Mouse (Mus musculus): ENCODE results near the gene Igdcc3.

Igdcc3 gene

DNA sequence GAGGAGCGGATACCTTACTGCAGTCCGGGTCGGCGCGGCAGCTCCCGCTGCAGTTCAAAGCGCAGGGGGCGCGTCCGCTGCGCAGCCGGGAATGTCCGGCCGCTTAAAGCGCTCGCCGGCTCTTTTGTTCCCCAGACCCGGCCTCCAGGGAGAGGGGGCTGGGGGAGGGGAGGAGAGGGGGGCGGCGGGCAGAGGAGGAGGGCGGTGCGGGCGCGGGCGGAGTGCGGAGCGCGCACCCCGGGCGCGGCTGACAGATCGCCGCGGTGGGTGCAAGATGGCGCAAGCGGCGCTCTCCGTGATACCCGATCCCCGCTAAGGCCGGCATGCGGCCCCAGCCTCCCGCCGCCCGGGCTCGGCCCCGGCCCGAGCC lies at the start of gene Igdcc3:
Igdcc3 (plus strand) TSS at position 254 of the 370 bp plus-strand sequence.
- DNase-seq (ENCODE audit: low spot score) = peak; percentile 71

DNA sequence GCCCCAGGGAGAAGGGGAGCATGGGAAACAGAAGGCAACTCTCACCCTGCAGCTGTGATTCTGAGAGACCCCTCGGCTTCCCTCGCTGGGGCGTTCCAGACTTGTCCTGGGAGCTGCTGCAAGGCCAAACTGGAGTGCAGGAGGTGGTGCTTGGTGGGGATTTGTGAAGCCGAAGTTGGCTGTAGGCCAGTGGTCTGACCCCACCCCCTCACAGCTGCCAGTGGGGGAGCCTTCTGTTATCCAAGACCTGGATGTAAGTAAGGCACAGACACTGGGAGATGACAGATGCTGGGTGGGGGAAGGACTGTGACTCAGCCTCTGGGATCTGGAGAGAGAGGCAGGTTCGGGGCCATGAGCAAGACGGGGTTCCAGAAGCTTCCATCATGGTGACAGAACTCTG lies 46.8 kb upstream of the Igdcc3 start:
- DNase-seq (ENCODE audit: low spot score) = peak; percentile 68

DNA sequence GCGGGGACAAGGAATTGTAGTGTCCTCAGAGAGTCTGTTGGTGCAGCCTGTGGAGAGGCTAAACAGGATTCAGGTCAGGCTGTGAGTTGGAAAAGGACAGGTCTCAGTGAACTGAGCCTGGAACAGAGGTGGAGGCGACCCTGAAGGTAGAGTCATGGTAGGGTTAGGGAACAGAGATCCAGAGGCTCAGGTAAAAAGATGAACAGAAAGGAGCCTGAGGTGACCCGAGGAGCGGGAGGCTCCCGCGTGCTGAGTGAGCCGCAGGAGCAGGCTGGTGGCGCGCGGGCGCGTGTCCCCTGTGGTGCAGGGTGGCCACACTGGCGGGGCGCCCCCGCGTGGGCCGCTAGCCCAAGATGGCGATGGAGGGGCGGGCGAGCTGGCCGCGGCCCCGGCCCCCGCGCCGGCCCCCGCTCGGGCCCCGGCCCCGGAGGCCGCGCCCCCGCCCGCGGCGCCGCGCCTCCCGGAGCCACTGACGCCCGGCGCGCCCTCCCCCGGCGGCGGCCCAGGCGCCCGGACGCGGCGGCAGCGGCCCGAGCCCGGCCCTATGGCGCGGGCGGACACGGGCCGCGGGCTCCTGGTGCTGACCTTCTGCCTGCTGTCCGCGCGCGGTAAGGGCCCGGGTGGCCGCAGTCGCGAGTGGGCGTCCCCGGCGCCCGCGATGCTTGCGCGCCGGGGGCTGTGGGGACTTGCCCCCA lies 39.9 kb upstream of the Igdcc3 start, which contains the start of gene Igdcc4:
Igdcc4 (plus strand) TSS at position 496 of the 695 bp plus-strand sequence.
- peak; percentile 60 for DNase-seq (ENCODE audit: low spot score)

DNA sequence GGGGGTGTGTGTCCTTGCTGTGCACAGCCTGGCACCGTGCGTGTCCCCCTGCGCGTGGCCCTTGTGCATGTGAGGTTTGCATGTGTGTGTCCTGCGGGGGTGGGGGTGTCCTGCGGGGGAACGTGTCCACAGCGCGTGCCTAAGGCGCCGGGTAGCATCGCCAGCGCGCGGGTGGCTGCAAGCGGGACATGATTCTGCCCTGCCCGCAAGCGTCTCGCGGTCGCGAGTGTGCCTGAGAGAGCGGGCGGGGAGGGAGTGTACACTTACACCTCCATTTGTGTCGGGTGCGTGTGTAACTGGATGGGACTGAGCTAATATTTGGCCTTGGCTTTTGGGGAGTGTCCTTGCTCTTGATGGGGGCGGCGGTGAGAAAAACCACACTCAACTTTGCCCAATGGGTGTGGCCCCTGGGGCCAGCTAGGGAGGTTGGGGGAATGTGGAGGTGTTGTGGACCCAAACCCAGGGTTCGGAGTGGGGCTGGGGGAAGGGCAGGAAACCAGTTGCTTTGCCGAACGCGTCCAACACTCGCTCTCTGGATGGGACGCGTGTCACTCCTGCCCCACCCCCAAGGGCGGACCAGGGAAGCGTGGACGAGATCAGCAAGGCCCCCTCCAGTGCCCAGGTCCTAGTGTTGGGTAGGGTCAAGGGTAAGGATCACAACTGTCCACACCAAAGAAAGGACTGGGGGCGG lies 39.2 kb upstream of the Igdcc3 start:
- DNase-seq (ENCODE audit: low spot score) = peak; percentile 34

DNA sequence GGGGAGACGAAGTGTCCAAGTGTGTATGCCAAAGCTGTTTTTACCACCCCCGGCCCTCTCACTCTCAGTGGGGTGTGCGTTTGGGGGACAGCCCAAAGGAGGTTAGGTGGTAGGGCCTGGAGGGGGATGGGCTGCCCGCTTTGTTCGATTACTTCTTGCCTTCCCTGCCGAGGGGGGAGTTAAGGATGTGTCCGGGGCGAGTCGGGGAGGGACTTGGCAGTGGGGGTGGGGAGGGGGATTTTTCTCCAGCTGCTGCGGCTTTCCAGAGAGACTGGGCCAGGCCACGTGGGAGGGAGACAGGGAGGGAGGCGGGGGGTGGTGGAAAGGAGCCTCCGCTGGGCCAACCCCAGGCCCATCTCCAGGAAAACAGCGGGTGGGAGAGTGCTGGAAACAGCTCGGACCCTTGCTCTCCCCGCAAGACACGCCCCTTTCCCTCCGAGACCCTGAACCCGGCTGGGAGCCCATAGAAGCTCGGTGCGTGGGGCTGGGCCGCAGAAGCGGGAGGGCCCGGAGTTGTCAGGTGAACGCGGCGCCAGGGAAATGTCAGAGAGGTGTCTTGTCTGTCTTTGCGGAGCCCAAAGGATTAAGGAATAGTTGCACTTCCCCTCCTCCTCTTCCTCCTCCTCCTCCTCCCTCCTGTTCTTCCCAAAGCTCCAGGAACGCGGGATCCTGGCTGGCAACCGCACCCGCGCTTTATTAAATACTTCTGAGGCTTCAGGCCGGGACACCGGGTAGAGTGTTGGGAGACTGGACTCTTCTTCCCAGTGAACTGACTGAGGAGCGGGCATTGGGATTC lies 38.4 kb upstream of the Igdcc3 start:
- DNase-seq (ENCODE audit: low spot score) = peak; percentile 24

DNA sequence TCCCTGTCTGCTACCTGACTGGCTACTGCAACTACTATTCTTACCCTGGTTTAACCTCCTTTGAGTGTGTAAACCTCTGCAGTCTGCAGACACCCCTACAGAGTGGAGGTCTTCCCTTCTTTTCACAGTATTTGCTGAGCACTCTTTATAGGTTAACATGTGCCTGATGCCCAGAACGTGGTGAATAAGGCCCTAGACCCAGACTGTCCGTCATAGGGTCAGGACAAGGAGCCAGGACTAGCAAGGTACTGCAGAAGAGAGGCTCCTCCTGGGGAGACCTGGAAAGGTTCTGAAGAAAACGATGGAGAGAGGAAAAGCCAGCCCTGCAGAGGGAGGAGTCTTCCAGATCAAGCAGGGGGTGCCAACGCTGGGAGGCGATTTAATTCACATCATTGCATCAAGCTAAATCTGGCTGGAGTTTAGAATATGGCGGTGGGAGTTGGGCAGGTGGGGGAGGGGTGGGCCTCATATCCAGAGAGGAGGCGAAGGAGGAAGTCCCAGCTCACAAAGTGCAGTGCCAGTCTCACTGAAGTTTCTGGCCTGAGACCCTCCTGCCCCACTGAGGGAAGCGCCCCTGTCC lies 37.7 kb upstream of the Igdcc3 start:
- DNase-seq (ENCODE audit: low spot score) = no peak

DNA sequence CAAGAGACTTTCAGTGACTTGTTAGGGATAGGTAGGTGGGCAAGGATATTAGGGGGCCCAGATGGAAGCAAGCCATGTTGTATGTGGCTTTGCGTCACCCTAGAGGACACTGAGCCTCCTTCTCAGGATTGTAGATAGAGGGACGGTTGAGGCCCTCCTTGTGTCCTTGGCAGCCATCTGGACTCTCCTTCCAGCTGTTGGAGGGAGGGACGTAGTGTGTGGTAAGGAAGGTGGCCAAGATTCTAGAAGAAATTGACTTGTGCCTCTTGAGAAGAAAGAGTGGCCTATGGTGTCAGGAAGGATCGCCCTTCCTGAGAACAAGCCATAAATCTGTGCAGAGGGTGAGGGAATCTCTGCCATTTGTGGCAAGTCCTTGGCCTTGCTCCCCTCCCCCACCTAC lies 34.2 kb upstream of the Igdcc3 start:
- no peak for DNase-seq (ENCODE audit: low spot score)

DNA sequence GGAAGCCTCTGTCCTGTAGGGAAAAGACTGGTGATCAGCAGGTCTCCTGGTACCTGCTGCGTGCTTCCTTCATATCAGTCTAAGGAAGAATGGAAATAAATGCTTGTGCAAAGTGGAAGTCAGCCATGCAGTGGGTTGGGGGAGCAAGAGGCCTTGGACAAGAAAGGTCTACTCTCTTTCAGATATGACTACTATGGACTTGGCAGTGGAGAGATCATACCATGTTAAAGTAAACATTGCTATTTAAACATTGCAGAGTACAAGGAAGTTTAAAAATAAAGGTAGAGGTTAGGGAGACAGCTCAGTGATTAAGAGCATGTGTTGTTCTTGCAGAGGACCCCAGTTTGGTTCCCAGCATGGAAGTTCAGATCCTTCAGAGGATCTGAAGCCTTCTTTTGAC lies 33.1 kb upstream of the Igdcc3 start:
- DNase-seq (ENCODE audit: low spot score) = no peak

DNA sequence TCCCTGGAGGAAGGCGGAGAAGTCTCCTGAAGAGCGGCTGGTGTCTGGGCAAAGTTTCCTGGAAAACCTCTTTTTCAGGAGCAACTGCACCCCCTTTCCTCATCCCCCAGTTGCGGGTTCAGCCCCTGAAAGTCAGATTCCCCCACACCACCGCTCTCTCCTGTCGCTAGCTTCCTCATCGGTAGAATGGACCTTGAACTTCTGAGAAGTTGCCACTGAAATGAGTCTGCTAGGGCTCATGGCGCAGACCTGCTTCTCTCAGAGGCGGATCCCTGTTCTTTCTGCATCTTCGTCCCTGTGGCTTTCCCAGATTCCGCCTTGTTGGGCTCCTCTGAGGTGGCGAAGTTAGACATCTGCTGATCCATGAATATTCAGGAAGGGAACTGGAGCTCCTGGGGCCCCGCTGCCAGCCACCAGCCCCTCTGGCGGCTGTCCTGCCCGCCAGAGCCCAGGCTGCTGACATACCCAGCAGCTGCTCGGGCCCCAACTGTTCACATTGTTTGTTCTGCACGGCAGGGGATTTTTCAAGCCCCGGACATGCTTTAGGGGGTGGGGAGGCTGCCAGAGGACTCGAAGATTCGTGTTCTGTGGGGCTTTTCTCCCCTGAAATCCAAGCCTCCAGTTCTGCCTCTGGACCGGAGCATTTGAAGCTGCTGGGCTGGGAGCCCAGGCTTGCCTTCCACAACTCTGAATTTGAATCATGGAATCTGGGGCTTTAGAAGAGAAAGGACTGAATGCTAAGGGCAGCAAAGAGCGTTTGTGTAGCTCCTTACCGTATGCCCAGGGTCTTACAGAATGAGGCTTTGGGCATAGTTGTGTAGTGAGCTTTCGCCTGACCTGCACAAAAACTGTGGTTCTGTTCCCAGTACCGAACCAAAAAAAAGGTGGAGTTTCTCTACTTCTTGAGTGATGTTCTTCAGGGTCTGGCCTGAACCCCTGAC lies 31.6 kb upstream of the Igdcc3 start:
- DNase-seq (ENCODE audit: low spot score) = no peak

DNA sequence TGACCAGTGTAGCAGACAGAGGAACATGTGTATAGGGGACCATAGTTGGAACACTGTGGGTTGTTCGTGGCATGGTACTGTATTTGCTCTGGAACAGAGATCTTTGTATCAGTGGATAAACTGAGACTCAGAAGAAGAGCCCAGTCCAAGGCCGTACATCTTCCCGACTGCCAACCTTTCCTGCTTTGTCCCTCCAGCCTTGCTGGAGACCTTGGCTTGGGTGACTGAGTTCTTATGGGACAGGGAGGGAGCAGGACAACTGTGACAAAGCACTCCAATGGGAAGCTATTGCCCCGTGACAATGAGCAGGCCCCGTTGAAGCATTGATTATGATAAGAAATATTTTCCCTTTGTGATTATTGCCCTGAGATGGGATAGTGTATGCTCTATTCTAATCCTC lies 29.3 kb upstream of the Igdcc3 start:
- DNase-seq (ENCODE audit: low spot score) = no peak

DNA sequence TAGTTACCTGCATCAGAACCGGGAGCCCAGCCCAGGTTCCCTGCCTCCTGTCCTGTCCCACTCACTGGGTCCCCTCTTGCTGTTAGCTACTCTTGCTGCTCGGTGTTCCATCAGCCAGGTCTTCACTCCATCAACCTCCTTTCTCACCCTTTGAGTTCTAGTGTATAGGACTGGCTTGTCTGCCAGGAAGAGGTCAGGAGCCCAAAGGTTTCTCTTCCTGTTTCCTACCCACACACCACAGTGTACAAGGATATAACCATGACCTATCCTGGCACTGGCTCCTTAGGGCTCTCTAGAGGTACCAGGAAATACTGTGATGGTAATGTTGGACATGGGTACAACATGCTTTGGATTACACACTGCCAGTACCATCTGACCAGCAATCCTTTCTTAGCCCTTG lies 27.3 kb upstream of the Igdcc3 start:
- DNase-seq (ENCODE audit: low spot score) = no peak

DNA sequence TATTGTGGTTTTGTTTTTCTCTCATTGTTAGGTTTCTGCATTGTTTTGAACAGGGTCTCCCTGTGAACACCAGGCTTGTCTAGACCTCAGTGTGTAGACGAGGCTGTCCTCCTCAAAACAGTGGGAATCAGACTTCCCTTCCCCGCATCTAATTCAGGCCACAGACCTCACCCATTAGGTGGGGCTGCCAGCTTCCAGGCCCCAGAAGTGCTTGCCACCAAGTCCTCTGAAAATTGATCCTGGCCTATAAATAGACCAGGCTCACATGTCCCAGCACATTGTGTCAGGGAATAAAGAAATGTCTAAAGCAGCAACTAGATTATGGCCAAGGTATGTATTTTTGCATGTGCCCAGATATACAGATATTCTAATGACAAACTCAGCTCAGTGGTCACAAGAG lies 25.1 kb upstream of the Igdcc3 start:
- no peak for DNase-seq (ENCODE audit: low spot score)

DNA sequence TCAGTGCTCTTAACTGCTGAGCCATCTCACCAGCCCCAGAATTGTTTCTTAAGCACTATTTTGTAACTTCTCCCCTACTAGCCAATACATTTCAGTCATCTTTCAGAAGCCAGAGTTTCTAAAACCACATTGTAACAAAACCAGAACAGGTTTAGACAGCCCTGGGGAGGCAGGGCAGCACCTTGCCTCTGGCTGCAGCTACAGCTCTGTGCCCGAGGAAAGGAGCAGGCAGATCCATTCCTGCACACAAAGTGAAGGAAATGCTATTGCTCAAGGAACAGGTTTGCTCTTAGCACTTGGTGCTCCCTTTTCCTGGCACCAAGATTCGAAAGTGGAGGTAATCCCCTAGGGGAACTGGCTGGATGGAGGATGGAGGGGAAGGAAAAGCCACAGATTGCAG lies 23.5 kb upstream of the Igdcc3 start:
- DNase-seq (ENCODE audit: low spot score) = no peak

DNA sequence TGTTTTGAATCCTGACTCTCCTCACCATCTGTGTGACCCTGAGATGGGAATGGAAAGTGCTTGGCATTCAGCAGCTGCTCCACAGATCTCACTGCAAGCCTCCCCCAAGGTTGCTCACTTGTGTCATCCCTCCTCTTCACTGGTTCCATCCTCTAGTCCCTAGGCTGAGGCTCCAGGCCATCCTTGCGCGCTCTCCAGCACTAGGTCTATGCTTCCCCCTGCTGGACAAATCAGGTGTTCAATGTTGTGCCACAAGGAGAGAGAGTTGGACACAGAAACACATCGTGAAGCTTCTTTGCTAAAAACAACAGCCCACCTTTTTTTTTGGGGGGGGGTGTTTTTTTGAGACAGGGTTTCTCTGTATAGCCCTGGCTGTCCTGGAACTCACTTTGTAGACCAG lies 20.1 kb upstream of the Igdcc3 start:
- DNase-seq (ENCODE audit: low spot score) = peak; percentile 76

DNA sequence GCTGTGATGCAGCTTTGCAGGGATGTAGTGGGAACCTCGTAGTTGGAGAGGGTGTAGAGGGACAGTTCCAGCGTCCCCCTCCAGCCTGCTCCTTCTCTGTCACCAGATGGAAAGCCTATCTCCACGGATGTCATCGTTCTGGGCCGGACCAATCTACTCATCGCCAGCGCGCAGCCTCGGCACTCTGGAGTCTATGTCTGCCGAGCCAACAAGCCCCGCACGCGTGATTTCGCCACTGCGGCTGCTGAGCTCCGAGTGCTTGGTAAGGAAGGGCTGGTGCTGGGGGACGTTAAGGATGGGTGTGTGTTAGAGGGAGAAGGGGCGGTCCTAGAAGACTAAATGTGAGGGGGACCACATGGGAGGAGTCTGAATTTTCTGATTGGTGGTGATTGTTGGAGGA lies 18.4 kb upstream of the Igdcc3 start:
- no peak for DNase-seq (ENCODE audit: low spot score)

DNA sequence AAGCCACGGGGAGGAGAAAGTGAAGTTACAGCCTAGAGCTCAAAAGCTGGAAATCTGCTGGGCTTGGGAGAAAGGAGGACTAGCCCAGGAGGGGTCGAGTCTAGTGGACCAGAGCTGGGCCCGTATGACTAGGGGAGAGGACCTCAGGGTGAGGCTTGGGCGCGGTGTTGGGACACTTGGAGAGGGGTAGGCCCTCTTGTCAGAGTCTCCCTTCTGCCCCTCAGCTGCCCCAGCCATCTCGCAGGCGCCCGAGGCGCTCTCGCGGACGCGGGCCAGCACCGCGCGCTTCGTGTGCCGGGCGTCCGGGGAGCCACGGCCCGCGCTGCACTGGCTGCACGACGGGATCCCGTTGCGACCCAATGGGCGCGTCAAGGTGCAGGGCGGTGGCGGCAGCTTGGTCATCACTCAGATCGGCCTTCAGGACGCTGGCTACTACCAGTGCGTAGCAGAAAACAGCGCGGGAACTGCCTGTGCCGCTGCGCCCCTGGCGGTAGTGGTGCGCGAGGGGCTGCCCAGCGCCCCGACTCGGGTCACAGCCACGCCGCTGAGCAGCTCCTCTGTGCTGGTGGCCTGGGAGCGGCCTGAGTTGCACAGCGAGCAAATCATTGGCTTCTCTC lies 17.3 kb upstream of the Igdcc3 start:
- DNase-seq (ENCODE audit: low spot score) = no peak

DNA sequence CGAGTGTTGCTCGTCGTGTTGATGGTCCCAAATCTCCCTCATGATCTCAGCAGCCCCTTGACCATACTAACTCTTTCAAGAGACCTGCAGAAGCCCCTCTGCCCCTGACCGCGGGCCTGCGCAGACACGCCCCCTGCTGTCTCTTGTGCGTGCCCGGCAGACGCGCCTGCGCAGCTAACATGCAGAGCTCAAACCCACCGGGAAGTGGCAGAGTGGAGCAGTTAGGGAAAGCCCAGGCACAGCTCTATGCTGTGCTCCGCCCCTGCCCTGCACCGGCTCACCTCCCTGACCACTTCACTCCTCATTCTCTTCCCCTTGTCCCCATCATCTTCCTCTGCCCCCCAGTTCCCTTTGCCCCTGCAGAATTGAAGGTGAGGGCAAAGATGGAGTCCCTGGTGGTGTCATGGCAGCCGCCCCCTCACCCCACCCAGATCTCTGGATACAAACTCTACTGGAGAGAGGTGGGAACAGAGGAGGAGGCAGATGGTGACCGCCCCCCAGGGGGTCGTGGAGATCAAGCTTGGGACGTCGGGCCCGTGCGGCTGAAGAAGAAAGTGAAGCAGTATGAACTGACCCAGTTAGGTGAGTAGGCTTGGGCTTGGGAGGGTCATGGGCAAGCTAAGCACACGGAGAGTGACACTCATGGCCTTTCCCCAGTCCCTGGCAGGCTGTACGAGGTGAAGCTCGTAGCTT lies 12.7 kb upstream of the Igdcc3 start:
- no peak for DNase-seq (ENCODE audit: low spot score)

DNA sequence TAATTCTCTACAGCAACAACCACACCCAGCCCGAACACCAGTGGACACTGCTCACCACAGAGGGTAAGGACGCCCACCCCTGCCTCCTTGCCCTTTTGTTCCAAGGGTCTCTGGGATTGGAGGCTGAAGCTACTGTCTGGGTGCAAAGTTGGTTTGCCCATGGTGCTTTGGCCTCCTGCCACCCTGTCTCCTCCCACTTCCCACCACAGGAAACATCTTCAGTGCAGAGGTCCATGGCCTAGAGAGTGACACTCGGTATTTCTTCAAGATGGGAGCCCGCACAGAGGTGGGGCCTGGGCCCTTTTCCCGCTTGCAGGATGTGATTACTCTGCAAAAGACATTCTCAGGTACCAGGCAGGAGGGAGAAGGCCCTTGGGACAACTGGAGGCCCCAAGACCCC lies 9.3 kb upstream of the Igdcc3 start:
- DNase-seq (ENCODE audit: low spot score) = no peak

DNA sequence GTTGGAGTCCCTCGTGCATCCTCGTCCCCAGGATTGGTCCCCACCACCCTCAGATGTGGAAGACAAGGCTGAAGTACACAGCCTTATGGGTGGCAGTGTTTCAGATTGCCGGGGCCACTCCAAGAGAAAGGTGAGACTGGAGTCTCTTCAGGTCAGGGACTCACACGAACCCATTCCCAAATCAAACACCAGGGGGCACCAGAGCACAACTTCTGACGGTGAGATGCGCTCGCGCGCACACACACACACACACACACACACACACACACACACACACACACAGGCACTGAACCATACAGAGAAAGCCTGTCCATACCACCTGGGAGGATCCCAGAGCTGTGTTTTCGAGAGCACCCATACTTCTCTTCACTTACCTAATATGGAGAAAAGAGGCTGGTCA lies 7.2 kb upstream of the Igdcc3 start:
- DNase-seq (ENCODE audit: low spot score) = peak; percentile 78

DNA sequence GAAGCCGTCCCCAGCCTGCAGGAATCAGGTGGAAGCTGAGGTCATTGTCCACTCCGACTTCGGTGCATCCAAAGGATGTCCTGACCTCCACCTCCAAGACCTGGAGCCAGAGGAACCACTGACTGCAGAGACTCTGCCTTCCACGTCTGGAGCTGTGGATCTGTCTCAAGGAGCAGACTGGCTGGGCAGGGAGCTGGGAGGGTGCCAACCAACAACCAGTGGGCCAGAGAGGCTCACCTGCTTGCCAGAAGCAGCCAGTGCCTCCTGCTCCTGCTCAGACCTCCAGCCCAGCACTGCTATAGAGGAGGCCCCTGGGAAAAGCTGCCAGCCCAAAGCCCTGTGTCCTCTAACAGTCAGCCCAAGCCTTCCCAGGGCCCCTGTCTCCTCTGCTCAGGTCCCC lies 5.9 kb upstream of the Igdcc3 start:
- DNase-seq (ENCODE audit: low spot score) = no peak

DNA sequence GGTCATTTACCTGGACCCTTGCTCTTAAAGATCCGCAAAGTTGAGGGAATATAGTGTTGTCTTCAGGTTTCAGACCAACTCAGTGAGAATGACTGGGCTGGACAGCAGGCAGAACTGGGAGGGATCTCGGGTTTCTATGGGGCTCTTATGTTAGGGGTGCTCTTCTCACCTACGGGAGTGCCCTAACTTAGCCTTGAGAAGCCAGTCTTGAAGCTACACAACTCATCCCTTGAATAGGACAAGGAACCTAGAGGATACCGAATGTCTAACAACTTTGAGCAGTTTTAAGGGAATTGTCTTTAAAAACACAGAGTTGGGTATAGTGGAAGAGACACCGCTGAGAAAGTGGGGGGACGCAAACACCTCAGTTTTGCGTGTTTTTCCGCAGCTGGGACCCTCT lies 498 bp upstream of the Igdcc3 start:
- DNase-seq (ENCODE audit: low spot score) = no peak
